23 mouse cellular contexts compared by ENCODE assay signal in genomic region chr6:48698066-48698856, GRCm38 (mm10). TPM values are rescaled to one million over a fixed set of nuclear protein-coding genes. Genes with fewer than 3 reads are reported as not detected.
DNase-seq lines count a peak whose midpoint lies in the region; ATAC-seq and TF ChIP-seq lines count a peak whose summit lies in the region.
"Had no signal": no experiment of that assay in that cellular context is flagged by ENCODE, and none has a peak within 500 bp of the region (broad histone marks: within the 10 kb centered on the region; RNA-seq: fewer than 3 reads in every experiment).

No protein-coding gene starts in this region.

- H3K4me2 ChIP-seq in heart, embryonic 13.5 days, result no peak overlapping the region
- H3K4me2 ChIP-seq in kidney, embryonic 16.5 days (replicated peaks; ENCODE audit: low read depth, low read length), result no peak overlapping the region
- H3K4me2 ChIP-seq in forebrain, embryonic 16.5 days (ENCODE audit: low read length), result no peak overlapping the region
- H3K4me2 ChIP-seq: embryonic facial prominence, embryonic 15.5 days; midbrain, embryonic 12.5 days; neural tube, embryonic 12.5 days; stomach, embryonic 15.5 days had no signal

- 0 out of 2 replicates have a peak, but pooled peaks cover 2% of the 10 kb centered on the region for H3K4me1 ChIP-seq in heart, embryonic 13.5 days
- H3K4me1 ChIP-seq in kidney, embryonic 16.5 days (ENCODE audit: insufficient read depth, low read length), result no peaks in the 10 kb centered on the region
- H3K4me1 ChIP-seq in spleen, adult 2 months (ENCODE audit: control insufficient read depth, insufficient read depth, insufficient read length), result peaks cover 52% of the 10 kb centered on the region; the same call in 1 of the 2 replicates
- no peaks in the 10 kb centered on the region for H3K4me1 ChIP-seq in forebrain, embryonic 16.5 days (replicated peaks; ENCODE audit: control insufficient read depth, insufficient read depth, low read length)
- H3K4me1 ChIP-seq: embryonic facial prominence, embryonic 15.5 days; midbrain, embryonic 12.5 days; neural tube, embryonic 12.5 days; stomach, embryonic 15.5 days had no signal

- H3K4me3 ChIP-seq in heart, embryonic 13.5 days, result no peak overlapping the region
- no peak overlapping the region for H3K4me3 ChIP-seq in kidney, embryonic 16.5 days (ENCODE audit: low read length)
- H3K4me3 ChIP-seq in spleen, adult 2 months (ENCODE audit: extremely low read depth, insufficient read depth, insufficient read length), result no peak overlapping the region
- H3K4me3 ChIP-seq in forebrain, embryonic 16.5 days (replicated peaks; ENCODE audit: low read length), result no peak overlapping the region
- H3K4me3 ChIP-seq: embryonic facial prominence, embryonic 15.5 days; midbrain, embryonic 12.5 days; neural tube, embryonic 12.5 days; stomach, embryonic 15.5 days had no signal

- no peak for DNase-seq in heart, adult 9 months (ENCODE audit: low spot score in 2 of 2)
- no peak for DNase-seq in kidney, adult 18-20 months
- DNase-seq in spleen, adult 2 months (ENCODE audit: low read depth in 1 of 2, low spot score in 2 of 2), result peak in 1 of 2 experiments; percentile 2
- no peak for DNase-seq in spleen, postnatal 4 days (ENCODE audit: low spot score in 2 of 2)
- DNase-seq: adrenal gland, postnatal 25 days; cerebellum, adult 11-12 months; cerebellum, postnatal 25 days; forebrain, postnatal 0 days; heart, postnatal 4 days; kidney, adult 9 months; layer of hippocampus, postnatal 36 days; lung, adult 2 months; right cerebral cortex, adult 18-20 months; thymus, adult 18-20 months had no signal

- peaks cover 7% of the 10 kb centered on the region; the same call in 1 of the 2 replicates for H3K36me3 ChIP-seq in heart, embryonic 13.5 days
- H3K36me3 ChIP-seq in kidney, embryonic 16.5 days (ENCODE audit: insufficient read depth, low read length), result no peaks in the 10 kb centered on the region
- H3K36me3 ChIP-seq in spleen, adult 2 months (ENCODE audit: control insufficient read depth, insufficient read depth, low read length), result peaks cover 19% of the 10 kb centered on the region
- no peaks in the 10 kb centered on the region for H3K36me3 ChIP-seq in forebrain, embryonic 16.5 days (ENCODE audit: control insufficient read depth, insufficient read depth)
- H3K36me3 ChIP-seq: embryonic facial prominence, embryonic 15.5 days; midbrain, embryonic 12.5 days; neural tube, embryonic 12.5 days; stomach, embryonic 15.5 days had no signal

- H3K9ac ChIP-seq in heart, embryonic 13.5 days, result no peak overlapping the region
- H3K9ac ChIP-seq in kidney, embryonic 16.5 days (replicated peaks; ENCODE audit: low read length), result no peak overlapping the region
- H3K9ac ChIP-seq in forebrain, embryonic 16.5 days (replicated peaks; ENCODE audit: low read depth, low read length), result no peak overlapping the region
- H3K9ac ChIP-seq: embryonic facial prominence, embryonic 15.5 days; forebrain, postnatal 0 days; midbrain, embryonic 12.5 days; neural tube, embryonic 12.5 days; stomach, embryonic 15.5 days had no signal

- 69% methylated on average over 7 of the region's 7 CpGs for WGBS in heart, embryonic 13.5 days
- WGBS in kidney, embryonic 16.5 days, result 84% methylated on average over 7 of the region's 7 CpGs
- 44% methylated on average over 7 of the region's 7 CpGs for WGBS in spleen, adult 2 months
- 77% methylated on average over 7 of the region's 7 CpGs for WGBS in forebrain, embryonic 16.5 days

- TF ChIP-seq POLR2A in spleen, adult 2 months (IDR thresholded peaks at IDR 0.05; ENCODE audit: low read depth, low read length), result no peak

- TF ChIP-seq CTCF in spleen, adult 2 months (IDR thresholded peaks at IDR 0.05; ENCODE audit: extremely low read depth, insufficient read depth, insufficient read length, insufficient replicate concordance), result no peak

- H3K27me3 ChIP-seq in heart, embryonic 13.5 days (replicated peaks), result no peaks in the 10 kb centered on the region
- H3K27me3 ChIP-seq in kidney, embryonic 16.5 days (ENCODE audit: insufficient read depth, low read length), result no peaks in the 10 kb centered on the region
- no peaks in the 10 kb centered on the region for H3K27me3 ChIP-seq in spleen, adult 2 months (ENCODE audit: control insufficient read depth, insufficient read depth, low read length)
- no peaks in the 10 kb centered on the region for H3K27me3 ChIP-seq in forebrain, embryonic 16.5 days (replicated peaks; ENCODE audit: control insufficient read depth, insufficient read depth, low read length)
- H3K27me3 ChIP-seq: embryonic facial prominence, embryonic 15.5 days; midbrain, embryonic 12.5 days; neural tube, embryonic 12.5 days; stomach, embryonic 15.5 days had no signal

- 0 out of 2 replicates have a peak, but pooled peaks cover 5% of the 10 kb centered on the region for H3K9me3 ChIP-seq in heart, embryonic 13.5 days
- H3K9me3 ChIP-seq in kidney, embryonic 16.5 days (ENCODE audit: low read length), result peaks cover 2% of the 10 kb centered on the region; the same call in 1 of the 2 replicates
- no peaks in the 10 kb centered on the region for H3K9me3 ChIP-seq in forebrain, embryonic 16.5 days (ENCODE audit: control insufficient read depth, low read length)
- H3K9me3 ChIP-seq: embryonic facial prominence, embryonic 15.5 days; midbrain, embryonic 12.5 days; stomach, embryonic 15.5 days had no signal

- ATAC-seq in heart, embryonic 13.5 days (ENCODE audit: extremely low read depth, insufficient number of reproducible peaks, low FRiP score, low TSS enrichment), result no peak
- no peak for ATAC-seq in kidney, embryonic 16.5 days (ENCODE audit: low FRiP score, low TSS enrichment)
- no peak for ATAC-seq in forebrain, embryonic 16.5 days
- ATAC-seq: forebrain, postnatal 0 days; hindbrain, embryonic 16.5 days had no signal

- peak overlapping the region; percentile 82; the same call in 1 of the 2 replicates for H3K27ac ChIP-seq in heart, embryonic 13.5 days (replicated peaks)
- peak overlapping the region; percentile 54 for H3K27ac ChIP-seq in kidney, embryonic 16.5 days (ENCODE audit: low read length)
- peak overlapping the region; percentile 92 for H3K27ac ChIP-seq in spleen, adult 2 months (ENCODE audit: insufficient read depth, low read length)
- no peak overlapping the region for H3K27ac ChIP-seq in forebrain, embryonic 16.5 days (ENCODE audit: low read length)
- H3K27ac ChIP-seq: embryonic facial prominence, embryonic 15.5 days; midbrain, embryonic 12.5 days; neural tube, embryonic 12.5 days; stomach, embryonic 15.5 days had no signal

RNA-seq across cellular contexts. Expression of gene Gimap6, which starts 9.8 kb away (rescaled TPM):
- 33.4 TPM in 2 replicates for polyA plus RNA-seq in heart, embryonic 13.5 days (2015; fragmentation: Nextera tagmentation; extraction: Ambion mirVana)
- polyA plus RNA-seq in kidney, embryonic 16.5 days (2015; fragmentation: Nextera tagmentation; extraction: Ambion mirVana), result 59.4 and 67.3 TPM in 2 replicates
- 50.8 and 54.3 TPM in 2 replicates for polyA plus RNA-seq in spleen, adult 2 months (2012; rRNA removed)
- polyA plus RNA-seq in forebrain, embryonic 16.5 days (2015; fragmentation: Nextera tagmentation; extraction: Ambion mirVana), result 7.8 and 7.9 TPM in 2 replicates

RNA-seq across cellular contexts. Expression of gene Gimap4, which starts 13.9 kb away (rescaled TPM):
- polyA plus RNA-seq in heart, embryonic 13.5 days (2015; fragmentation: Nextera tagmentation; extraction: Ambion mirVana), result 18.4 and 19.1 TPM in 2 replicates
- polyA plus RNA-seq in kidney, embryonic 16.5 days (2015; fragmentation: Nextera tagmentation; extraction: Ambion mirVana), result 84.6 and 86.0 TPM in 2 replicates
- 66.3 and 73.5 TPM in 2 replicates for polyA plus RNA-seq in spleen, adult 2 months (2012; rRNA removed)
- polyA plus RNA-seq in forebrain, embryonic 16.5 days (2015; fragmentation: Nextera tagmentation; extraction: Ambion mirVana), result 1.2 and 1.8 TPM in 2 replicates

RNA-seq across cellular contexts. Expression of gene Gm28053, which starts 20.1 kb away (rescaled TPM):
- 3.7 and 5.0 TPM in 2 replicates for polyA plus RNA-seq in heart, embryonic 13.5 days (2015; fragmentation: Nextera tagmentation; extraction: Ambion mirVana)
- polyA plus RNA-seq in kidney, embryonic 16.5 days (2015; fragmentation: Nextera tagmentation; extraction: Ambion mirVana), result 1.4 and 2.4 TPM in 2 replicates
- polyA plus RNA-seq in spleen, adult 2 months (2012; rRNA removed), result 0.43 and 0.82 TPM in 2 replicates
- polyA plus RNA-seq in forebrain, embryonic 16.5 days (2015; fragmentation: Nextera tagmentation; extraction: Ambion mirVana), result 1.1 TPM in 1 of 2 replicates, not detected in the other
- polyA plus RNA-seq: forebrain, postnatal 0 days; midbrain, embryonic 12.5 days had no signal

RNA-seq across cellular contexts. Expression of gene Gimap7, which starts 20.2 kb away (rescaled TPM):
- polyA plus RNA-seq in heart, embryonic 13.5 days (2015; fragmentation: Nextera tagmentation; extraction: Ambion mirVana), result not detected in 2 replicates
- not detected in 2 replicates for polyA plus RNA-seq in kidney, embryonic 16.5 days (2015; fragmentation: Nextera tagmentation; extraction: Ambion mirVana)
- 9.5 and 11.6 TPM in 2 replicates for polyA plus RNA-seq in spleen, adult 2 months (2012; rRNA removed)
- not detected in 2 replicates for polyA plus RNA-seq in forebrain, embryonic 16.5 days (2015; fragmentation: Nextera tagmentation; extraction: Ambion mirVana)
- polyA plus RNA-seq: forebrain, postnatal 0 days; hindbrain, embryonic 16.5 days; limb, embryonic 14.5 days; midbrain, embryonic 12.5 days; neural tube, embryonic 12.5 days; stomach, embryonic 15.5 days had no signal

RNA-seq across cellular contexts. Expression of gene Gimap9, which starts 22.3 kb away (rescaled TPM):
- polyA plus RNA-seq in heart, embryonic 13.5 days (2015; fragmentation: Nextera tagmentation; extraction: Ambion mirVana), result 7.5 and 8.7 TPM in 2 replicates
- polyA plus RNA-seq in kidney, embryonic 16.5 days (2015; fragmentation: Nextera tagmentation; extraction: Ambion mirVana), result 12.7 and 14.8 TPM in 2 replicates
- 9.9 and 10.4 TPM in 2 replicates for polyA plus RNA-seq in spleen, adult 2 months (2012; rRNA removed)
- polyA plus RNA-seq in forebrain, embryonic 16.5 days (2015; fragmentation: Nextera tagmentation; extraction: Ambion mirVana), result 2.0 and 2.7 TPM in 2 replicates
